Mouse (Mus musculus): Measurements from ENCODE around the gene Cfl2.

- no peak for TF ChIP-seq CTCF (IDR thresholded peaks at IDR 0.05; ENCODE audit: borderline replicate concordance, extremely low read depth, insufficient read depth, insufficient read length)
- no peak for TF ChIP-seq POLR2A (IDR thresholded peaks at IDR 0.05; ENCODE audit: borderline replicate concordance, extremely low read depth, insufficient read depth, insufficient read length, poor library complexity, severe bottlenecking)
These were observed 22.9 kb downstream of the Cfl2 start for GRCm38 (mm10) chr12:54839815-54840214.

All from brain, embryonic 14.5 days (tissue).